Mouse (Mus musculus) limb, embryonic 11.5 days (tissue): ENCODE results near the gene Man2a2. TPM values are rescaled to one million over a fixed set of nuclear protein-coding genes. Genes with fewer than 3 reads are reported as not detected.
A peak's percentile ranks its signal among the peaks of the same experiment; 100 is the strongest.

ENCODE experiments used
- ATAC-seq: fragments of 200-750 bp; cut with Nextera tagmentation; 2 replicates; pipeline ENCODE4 v1.8.0; 2017; ENCODE audit warnings: low read depth; ENCODE audit not compliant: insufficient number of reproducible peaks, low FRiP score, low TSS enrichment
- DNase-seq: peaks from one replicate; pipeline ENCODE4 v3.0.0-alpha.2; 2015; ENCODE audit warnings: low spot score
- H3K27ac ChIP-seq: fragments of 300-500 bp; sonication (generic); replicated peaks from 2 replicates; pipeline ENCODE4 v1.5.1; 2014; ENCODE audit warnings: low read depth, mild to moderate bottlenecking, low read length
- H3K27me3 ChIP-seq: fragments of 300-500 bp; sonication (generic); 2 replicates; pipeline ENCODE4 v1.6.1; 2014; ENCODE audit warnings: mild to moderate bottlenecking, low read length, mixed read lengths; ENCODE audit not compliant: control insufficient read depth, insufficient read depth
- H3K36me3 ChIP-seq: fragments of 300-500 bp; sonication (generic); 2 replicates; pipeline ENCODE4 v1.6.1; 2014; ENCODE audit warnings: mild to moderate bottlenecking, low read length, moderate library complexity, mixed read lengths; ENCODE audit not compliant: control insufficient read depth, insufficient read depth
- H3K4me1 ChIP-seq: fragments of 300-500 bp; sonication (generic); 2 replicates; pipeline ENCODE4 v1.6.1; 2014; ENCODE audit warnings: low read length, mixed read lengths; ENCODE audit not compliant: control insufficient read depth, insufficient read depth
- H3K4me2 ChIP-seq: fragments of 300-500 bp; sonication (generic); 2 replicates; pipeline ENCODE4 v1.6.1; 2014; ENCODE audit warnings: low read depth, mild to moderate bottlenecking, moderate library complexity; ENCODE audit not compliant: severe bottlenecking
- H3K4me3 ChIP-seq: fragments of 300-500 bp; sonication (generic); 2 replicates; pipeline ENCODE4 v1.5.1; 2014; ENCODE audit warnings: low read depth, low read length
- H3K9ac ChIP-seq: fragments of 300-500 bp; sonication (generic); 2 replicates; pipeline ENCODE4 v1.6.1; 2014; ENCODE audit warnings: mild to moderate bottlenecking, low read length
- H3K9me3 ChIP-seq: fragments of 300-500 bp; sonication (generic); 2 replicates; pipeline ENCODE4 v1.6.1; 2016; ENCODE audit warnings: low read length; ENCODE audit not compliant: control insufficient read depth
- WGBS: fragments of 180-500 bp; shearing (Covaris S2); extraction: QIAGEN DNeasy Blood & Tissue Kit; methylation state at CpG from one replicate; pipeline ENCODE4 v1.1.7; 2014; 5-methylcytosine and 5-hydroxymethylcytosine counted together
- polyA plus RNA-seq: library from polyadenylated mRNA; unstranded; fragments of >200 nt; fragmentation: Nextera tagmentation; extraction: Ambion mirVana; gene quantifications from 2 replicates; pipeline ENCODE4 v1.2.1, GENCODE M21; 2014

Gene Man2a2
- polyA plus RNA-seq, 1 experiment from 2014 or later = 12.5 TPM

GRCm38 (mm10) chr7:80412781-80413180, 41.6 kb upstream of the Man2a2 start:
- no peaks in the 10 kb centered on the region for H3K36me3 ChIP-seq
- no peak overlapping the region for H3K9ac ChIP-seq
- no peaks in the 10 kb centered on the region for H3K9me3 ChIP-seq
- 72% methylated on average over 5 of the region's 5 CpGs for WGBS
- H3K27ac ChIP-seq = no peak overlapping the region
- H3K27me3 ChIP-seq = no peaks in the 10 kb centered on the region
- ATAC-seq (no peak), DNase-seq (no peak)
- no peak overlapping the region for H3K4me3 ChIP-seq
- no peak overlapping the region for H3K4me2 ChIP-seq
- H3K4me1 ChIP-seq = no peaks in the 10 kb centered on the region

DNA sequence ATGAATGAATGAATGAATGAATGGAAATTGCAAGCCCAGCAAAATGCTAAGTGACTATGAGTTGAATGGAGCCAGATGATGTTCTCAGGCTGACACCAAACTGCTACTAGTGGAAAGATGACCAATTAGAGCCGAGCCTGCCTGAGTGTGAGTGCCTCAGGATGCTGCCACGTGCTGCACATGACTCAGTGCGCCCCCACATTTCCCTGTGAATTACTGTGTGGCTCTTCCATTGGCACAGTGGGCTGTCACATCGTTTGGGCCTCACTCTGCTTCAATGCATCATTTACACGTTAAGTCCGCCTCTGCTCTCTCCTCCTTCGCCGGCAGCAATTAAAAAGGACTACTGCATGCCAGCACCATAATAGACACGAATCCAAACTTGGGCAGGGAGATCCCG, 41.1 kb upstream of the Man2a2 start:
- Histone ChIP-seq H3K4me2 (no peak overlapping the region), H3K4me1 (no peaks in the 10 kb centered on the region), H3K9ac (no peak overlapping the region), H3K9me3 (no peaks in the 10 kb centered on the region), H3K36me3 (no peaks in the 10 kb centered on the region), H3K4me3 (no peak overlapping the region), H3K27me3 (no peaks in the 10 kb centered on the region), H3K27ac (no peak overlapping the region)
- ATAC-seq = no peak
- 73% methylated on average over 10 of the region's 10 CpGs for WGBS
- no peak for DNase-seq

DNA sequence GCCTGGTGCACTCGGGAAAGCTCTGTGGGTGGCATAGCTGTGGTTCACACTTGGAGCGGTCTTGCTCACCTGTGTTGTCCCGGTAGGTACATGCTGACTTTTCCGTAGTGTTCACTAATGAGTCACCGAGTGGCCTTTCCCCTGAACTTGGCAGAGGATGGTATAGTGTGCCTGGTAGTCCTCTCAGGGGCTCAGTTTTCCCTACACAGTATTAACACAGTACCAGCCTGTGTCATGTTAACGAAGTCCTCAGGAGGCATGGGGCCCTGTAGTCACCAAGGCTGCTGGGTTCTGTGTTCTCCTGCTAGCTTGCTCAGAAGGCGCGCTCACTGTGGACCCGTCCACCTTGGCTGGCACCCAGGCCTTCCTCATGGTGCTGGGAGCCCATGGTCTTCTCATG, 39.2 kb upstream of the Man2a2 start:
- Histone ChIP-seq H3K27ac (no peak overlapping the region), H3K9me3 (no peaks in the 10 kb centered on the region), H3K4me3 (no peak overlapping the region), H3K36me3 (no peaks in the 10 kb centered on the region), H3K4me1 (no peaks in the 10 kb centered on the region), H3K9ac (no peak overlapping the region), H3K4me2 (no peak overlapping the region), H3K27me3 (no peaks in the 10 kb centered on the region)
- DNase-seq (no peak), ATAC-seq (no peak)
- 83% methylated on average over 9 of the region's 9 CpGs for WGBS

DNA sequence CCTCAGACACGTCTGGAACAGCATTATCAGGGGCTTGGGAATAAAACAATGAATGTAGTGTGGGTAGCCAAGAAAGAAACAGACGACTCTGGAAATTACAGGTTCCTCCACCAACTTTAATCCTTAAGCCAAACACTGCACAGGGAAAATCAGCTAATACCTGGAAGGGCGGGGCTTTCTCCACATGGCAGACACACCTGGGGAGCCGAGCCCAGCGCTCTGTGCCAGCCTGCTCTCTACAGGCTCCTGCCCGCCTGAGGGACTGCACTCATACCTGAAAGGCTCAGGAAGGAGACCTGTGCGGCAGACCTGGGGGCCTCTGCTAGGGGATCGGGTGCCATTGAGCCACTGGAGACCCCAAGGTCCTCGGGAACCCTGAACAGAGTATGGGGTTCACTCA, 36.5 kb upstream of the Man2a2 start:
- Histone ChIP-seq H3K4me3 (no peak overlapping the region), H3K9me3 (no peaks in the 10 kb centered on the region), H3K36me3 (no peaks in the 10 kb centered on the region), H3K4me2 (no peak overlapping the region), H3K27me3 (no peaks in the 10 kb centered on the region), H3K9ac (no peak overlapping the region), H3K27ac (no peak overlapping the region), H3K4me1 (no peaks in the 10 kb centered on the region)
- 77% methylated on average over 9 of the region's 9 CpGs for WGBS
- ATAC-seq (no peak), DNase-seq (no peak)

GRCm38 (mm10) chr7:80406186-80406585, 35.0 kb upstream of the Man2a2 start:
- ATAC-seq = no peak
- peaks cover 5% of the 10 kb centered on the region for H3K4me1 ChIP-seq

DNA sequence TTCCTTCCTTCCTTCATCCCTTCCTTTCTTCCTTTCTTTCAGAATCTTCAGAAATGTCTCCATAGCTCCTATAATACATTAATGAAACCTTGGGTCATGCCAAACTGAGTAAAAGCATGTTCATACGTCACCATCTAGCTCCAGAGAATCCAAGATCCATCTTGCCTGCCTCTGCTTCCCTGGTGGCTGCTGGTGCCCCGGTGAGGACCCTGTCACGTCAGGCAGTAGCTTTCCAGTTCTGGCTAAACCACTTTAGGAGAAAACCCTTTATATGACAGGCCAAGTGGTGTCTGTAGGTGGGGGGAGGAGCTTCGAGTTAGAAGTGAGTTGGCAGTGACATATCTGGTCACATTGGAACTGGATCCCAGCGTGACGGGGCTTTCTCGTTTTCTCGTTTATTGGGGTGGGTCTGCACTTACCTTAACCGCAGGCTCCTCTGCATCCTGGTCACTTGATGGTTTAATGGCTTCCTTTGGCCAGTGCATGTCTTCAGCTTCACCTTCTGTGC, 34.1 kb upstream of the Man2a2 start, which contains the start of gene Furin:
TSS of gene Furin (minus strand) at position 249 of the 508 bp plus-strand sequence.
- Histone ChIP-seq H3K9me3 (no peaks in the 10 kb centered on the region), H3K4me1 (peaks cover 11% of the 10 kb centered on the region), H3K4me3 (no peak within 1 kb of the TSS), H3K27ac (no peak within 1 kb of the TSS), H3K9ac (no peak within 1 kb of the TSS), H3K27me3 (no peaks in the 10 kb centered on the region), H3K36me3 (no peaks in the 10 kb centered on the region), H3K4me2 (no peak within 1 kb of the TSS)
- no peak for ATAC-seq
- no peak for DNase-seq
- WGBS = 51% methylated on average over 9 of the region's 9 CpGs

More at GRCm38 (mm10) chr7:80406186-80406585, 35.0 kb upstream of the Man2a2 start:
- H3K4me3 ChIP-seq = no peak overlapping the region
- H3K9ac ChIP-seq = no peak overlapping the region
- H3K4me2 ChIP-seq = no peak overlapping the region
- H3K27ac ChIP-seq = no peak overlapping the region
- no peaks in the 10 kb centered on the region for H3K36me3 ChIP-seq
- no peaks in the 10 kb centered on the region for H3K27me3 ChIP-seq
- no peaks in the 10 kb centered on the region for H3K9me3 ChIP-seq
- 86% methylated on average over 3 of the region's 3 CpGs for WGBS
- no peak for DNase-seq

DNA sequence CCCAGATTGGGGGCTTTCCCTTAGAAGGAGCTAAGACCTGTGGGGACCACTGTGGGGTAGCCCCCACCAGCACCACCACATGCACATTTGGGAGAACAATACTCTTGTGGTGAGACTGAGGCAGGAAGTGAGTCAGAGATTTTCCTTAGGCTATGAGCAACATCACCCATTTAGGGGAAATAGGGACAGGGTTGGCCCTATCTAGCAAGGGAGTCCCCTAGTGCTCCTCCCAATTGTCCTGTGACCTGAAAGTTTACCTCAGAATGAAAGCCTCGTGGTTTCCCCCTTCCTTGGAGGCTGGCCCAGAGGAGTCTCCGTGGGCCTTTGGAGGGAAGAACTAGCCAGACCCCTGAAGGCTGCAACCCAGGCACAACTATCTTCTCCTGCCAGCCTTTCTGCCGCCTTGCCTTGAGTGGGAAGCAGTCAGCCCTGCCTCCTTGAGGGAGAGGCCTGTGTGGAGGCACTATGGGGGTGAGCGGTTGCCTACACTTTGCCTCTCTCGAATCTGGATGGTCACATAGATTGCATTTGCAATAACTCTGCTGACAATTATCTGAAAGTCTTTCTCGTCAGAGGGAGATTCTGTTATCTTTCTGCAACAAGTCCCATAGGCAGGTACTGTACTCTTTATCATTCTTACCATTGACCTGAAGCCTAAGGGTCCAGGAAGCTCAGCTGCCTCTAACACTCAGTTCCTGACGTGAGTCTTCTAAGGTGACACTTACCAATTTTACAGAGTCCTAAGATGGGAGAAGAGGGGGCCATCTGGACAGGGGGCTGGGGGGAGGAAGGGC, 33.1 kb upstream of the Man2a2 start:
- Histone ChIP-seq H3K36me3 (no peaks in the 10 kb centered on the region), H3K27me3 (no peaks in the 10 kb centered on the region), H3K4me1 (peaks cover 16% of the 10 kb centered on the region), H3K27ac (no peak overlapping the region), H3K9ac (no peak overlapping the region), H3K4me2 (no peak overlapping the region), H3K4me3 (no peak overlapping the region), H3K9me3 (no peaks in the 10 kb centered on the region)
- no peak for DNase-seq
- WGBS = 73% methylated on average over 7 of the region's 7 CpGs
- ATAC-seq = no peak

GRCm38 (mm10) chr7:80403551-80403950, 32.4 kb upstream of the Man2a2 start:
- DNase-seq (no peak), ATAC-seq (no peak)
- Histone ChIP-seq H3K4me2 (peak overlapping the region; percentile 78; the same call in 1 of the 2 replicates), H3K9me3 (no peaks in the 10 kb centered on the region), H3K4me1 (peaks cover 16% of the 10 kb centered on the region), H3K9ac (no peak overlapping the region), H3K27me3 (no peaks in the 10 kb centered on the region), H3K36me3 (no peaks in the 10 kb centered on the region), H3K27ac (no peak overlapping the region), H3K4me3 (no peak overlapping the region; the same call in 1 of the 2 replicates)
- WGBS = 53% methylated on average over 9 of the region's 9 CpGs
